Mouse (Mus musculus): ENCODE results near the gene Cstf2t. TPM values are rescaled to one million over a fixed set of nuclear protein-coding genes. Genes with fewer than 3 reads are reported as not detected.

Cstf2t gene
- total RNA-seq (2021), result 10 to 100 TPM; 13.6 to 17.7 TPM
- long read RNA-seq, experiment 1, full-length matches to known transcripts, result 9 of 9 reads
- long read RNA-seq, experiment 1, partial matches to known transcripts, result 0 of 9 reads
- long read RNA-seq, experiment 1, other reads (novel, unspliced or antisense), result 0 of 9 reads
- long read RNA-seq, experiment 2, full-length matches to known transcripts, result 15 of 15 reads
- long read RNA-seq, experiment 2, partial matches to known transcripts, result 0 of 15 reads
- long read RNA-seq, experiment 2, other reads (novel, unspliced or antisense), result 0 of 15 reads

DNA sequence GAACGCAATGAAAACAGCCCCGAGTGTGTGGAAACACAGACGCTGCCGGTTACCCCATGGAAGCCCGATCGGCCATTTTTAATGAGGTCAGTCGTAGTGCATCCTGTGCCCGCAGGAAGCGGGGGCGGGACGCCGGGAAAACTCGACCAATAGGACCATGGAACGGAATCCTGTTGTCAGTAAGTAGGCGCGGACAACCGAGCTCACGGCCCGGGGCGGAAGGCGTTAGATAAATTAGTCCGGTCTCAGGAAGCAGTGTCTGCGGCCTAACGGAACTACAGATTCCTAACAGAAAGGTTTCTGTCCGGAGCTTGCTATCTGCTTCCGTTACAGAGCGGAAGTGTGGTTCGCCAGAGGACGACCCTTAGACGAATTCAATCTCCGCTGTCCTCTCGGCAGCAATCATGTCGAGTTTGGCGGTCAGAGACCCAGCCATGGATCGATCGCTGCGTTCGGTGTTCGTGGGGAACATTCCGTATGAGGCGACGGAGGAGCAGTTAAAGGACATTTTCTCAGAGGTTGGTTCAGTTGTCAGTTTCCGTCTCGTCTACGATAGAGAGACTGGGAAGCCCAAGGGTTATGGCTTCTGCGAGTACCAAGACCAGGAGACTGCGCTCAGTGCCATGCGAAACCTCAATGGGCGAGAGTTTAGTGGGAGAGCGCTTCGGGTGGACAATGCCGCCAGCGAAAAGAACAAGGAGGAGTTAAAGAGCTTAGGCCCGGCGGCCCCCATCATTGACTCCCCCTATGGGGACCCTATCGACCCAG, at the start of gene Cstf2t:
Gene Cstf2t (plus strand): TSS at position 176 of the 768 bp plus-strand sequence.
- DNase-seq, result peak; percentile 98 to 100
- intact Hi-C loops (cut with DNase I), result no loop called here

DNA sequence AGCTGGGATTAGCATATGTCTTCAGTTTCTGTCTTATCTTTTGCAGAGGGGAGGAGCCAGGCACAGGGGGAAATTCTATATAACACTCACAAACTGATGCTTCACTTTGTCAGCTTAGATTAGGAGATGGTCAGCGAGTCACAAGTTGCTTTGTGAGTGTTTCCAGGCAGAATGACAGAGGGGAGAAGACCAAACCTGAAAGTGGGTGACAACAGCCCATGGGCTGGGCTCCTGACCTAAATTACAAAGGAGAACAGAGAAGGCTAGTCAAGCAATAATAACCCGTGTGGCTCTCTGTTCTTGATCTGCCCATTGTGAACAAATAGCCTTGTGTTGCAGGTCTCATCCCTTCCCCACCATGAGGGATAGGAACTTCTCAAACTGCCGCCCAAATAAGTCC, 43.7 kb upstream of the Cstf2t start:
- intact Hi-C loops (cut with DNase I), result no loop called here
- no peak for DNase-seq

DNA sequence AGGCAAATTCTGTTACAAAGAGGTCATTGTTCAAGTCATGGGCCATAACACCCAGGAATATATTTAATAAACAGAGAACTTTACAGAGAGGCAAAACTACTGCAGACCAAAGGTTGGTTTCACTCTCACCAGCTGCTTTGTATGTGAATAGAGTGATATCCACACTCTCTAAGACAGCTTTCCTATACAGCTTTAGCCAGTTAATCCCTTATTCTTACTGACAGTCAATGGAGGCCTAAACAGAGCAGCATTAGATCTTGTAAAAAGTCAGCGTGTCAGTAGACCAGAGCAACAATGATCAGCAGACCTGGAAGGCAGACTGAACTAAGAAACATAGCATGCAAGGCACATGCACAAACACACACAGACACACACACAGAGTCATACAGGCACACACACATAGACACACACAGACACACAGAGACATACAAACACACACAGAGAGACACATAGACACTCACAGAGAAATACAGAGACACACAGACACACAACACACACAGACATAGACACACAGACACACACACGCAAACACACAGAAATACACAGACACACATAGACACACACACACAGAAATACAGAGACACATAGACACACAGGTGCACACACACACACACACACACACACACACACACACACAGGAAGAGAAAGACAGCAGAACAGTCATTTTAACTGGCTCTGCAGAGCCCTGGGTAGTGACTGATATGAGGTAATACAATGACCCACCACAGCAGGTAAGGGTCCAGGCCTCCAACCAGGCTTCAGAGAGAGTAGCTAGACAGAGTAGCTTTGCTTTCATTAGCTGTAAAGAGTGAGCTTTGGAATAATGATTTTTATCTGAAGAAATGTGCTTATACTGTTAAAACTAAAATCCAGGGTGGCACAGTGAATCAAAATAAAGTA, 41.4 kb upstream of the Cstf2t start:
- intact Hi-C loops (cut with DNase I), result no loop called here

DNA sequence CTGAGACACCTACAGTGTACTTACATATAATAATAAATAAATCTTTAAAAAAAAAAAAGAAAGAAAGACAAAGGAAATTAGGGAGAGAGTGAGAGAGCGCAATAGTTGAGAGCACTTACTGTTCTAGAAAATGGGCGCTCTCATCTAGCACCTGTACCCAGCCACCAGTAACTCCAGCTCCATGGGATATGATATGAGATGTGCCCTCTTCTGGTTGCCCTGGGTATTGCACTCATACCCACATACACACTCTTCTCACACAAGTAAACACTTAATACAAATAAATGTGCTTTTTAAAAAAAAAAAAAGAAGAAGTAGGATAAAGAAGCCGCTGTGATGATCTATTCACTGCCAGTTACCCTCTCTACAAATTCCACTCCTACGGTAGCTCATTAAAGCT, 36.0 kb upstream of the Cstf2t start:
- intact Hi-C loops (cut with DNase I), result no loop called here
- no peak for DNase-seq

More for the DNA sequence above, 41.4 kb upstream of the Cstf2t start:
- DNase-seq, result no peak

DNA sequence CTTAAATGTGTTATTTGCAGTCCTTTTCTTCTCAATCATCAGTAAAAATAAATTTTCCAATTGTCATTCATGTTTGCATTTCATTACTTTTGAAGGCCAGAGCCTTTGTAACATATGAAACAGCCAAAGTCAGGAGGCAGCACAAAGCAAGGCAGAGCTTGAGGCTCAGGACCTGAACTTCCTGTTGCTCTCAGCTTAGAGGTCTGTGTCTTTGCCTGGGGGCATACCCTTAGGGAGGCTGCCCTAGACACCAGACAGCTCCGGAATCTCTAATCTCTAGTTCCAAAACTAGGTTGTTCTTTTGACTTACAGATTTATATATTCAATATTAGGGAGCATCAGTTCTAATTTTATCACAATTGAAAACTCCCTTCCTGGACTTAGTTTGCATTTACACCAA, 17.9 kb upstream of the Cstf2t start:
- no peak for DNase-seq
- intact Hi-C loops (cut with DNase I), result no loop called here

DNA sequence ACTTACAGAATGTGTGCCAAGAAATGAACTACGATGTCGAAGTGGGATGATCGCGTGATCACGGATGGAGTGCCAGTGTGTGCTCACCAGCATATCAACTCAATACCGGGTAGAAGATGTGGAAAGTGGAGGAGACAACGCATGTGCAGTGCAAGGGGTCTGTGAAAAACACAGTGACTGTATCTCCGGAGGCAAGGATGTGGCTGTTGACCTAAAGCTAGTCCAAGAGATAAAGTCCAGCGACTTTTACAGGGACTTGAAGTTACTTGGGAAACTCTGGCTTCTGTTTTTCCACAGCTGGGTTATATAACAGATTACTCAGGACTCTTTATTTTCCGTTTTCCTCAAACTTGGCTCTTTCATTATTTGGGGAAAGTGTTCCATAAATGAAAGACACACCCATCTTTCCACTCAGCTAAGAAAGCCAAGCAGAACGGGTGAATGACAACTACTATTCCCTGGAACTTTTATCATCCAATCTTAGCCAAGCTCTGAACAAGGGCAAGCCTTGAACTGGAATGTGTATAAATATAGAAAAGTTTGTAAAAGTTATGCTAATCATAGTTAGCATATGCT, 17.3 kb upstream of the Cstf2t start:
- intact Hi-C loops (cut with DNase I), result no loop called here
- DNase-seq, result no peak

DNA sequence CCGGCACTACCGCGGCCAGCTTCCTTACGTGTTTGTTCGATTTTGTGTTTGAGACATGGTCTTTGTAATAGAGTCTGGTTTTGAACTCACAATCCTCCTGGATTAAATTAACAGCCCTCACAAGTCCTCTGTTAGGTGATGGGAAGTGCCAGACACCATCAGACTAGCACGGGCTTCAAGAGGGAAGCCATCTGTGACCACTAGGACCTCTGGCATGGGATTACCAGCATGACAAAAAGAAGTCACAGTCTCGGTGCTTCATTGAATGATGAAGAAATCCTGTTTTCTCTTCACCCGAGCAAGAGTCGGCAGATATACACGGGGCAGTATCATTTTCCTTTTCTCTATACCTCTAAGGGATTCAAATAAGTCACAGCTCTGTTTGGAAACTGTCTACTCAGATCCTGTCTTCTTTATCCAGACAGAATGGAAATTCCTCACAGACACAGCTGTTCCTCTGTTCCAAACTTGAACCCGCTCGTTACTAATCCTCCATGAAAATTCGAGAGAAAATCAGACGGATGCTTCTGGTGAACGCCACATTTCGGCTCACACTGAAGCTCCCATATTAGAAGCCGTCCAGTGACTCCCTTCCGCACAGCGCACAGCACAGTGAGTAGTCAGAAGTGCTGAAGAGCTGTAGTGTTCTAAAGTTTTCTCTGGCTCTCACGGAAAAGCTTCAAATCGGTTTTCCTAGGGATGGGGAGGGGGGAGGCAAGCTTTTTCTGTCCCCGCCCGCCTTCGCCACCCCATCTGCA, 8.5 kb upstream of the Cstf2t start:
- intact Hi-C loops (cut with DNase I), result no loop called here

DNA sequence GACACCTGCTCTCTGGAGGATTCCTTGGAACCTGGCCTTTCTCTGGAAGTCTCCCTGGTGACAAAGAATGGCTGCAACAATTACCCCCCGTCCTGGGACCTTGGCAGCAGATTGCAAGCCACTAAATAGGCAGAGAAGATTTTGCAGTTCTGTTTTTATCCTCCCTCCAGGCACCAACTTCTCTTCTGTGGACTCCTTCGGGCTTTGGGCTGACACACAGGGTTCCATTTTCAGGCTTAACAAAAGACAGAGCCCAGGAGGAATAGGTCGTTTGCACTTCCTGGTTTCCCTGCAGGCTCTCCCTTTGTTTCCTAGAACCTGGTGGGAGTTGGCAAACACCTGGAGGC, 7.9 kb upstream of the Cstf2t start:
- intact Hi-C loops (cut with DNase I), result no loop called here
- DNase-seq, result no peak

More for the DNA sequence above, 8.5 kb upstream of the Cstf2t start:
- DNase-seq, result no peak

DNA sequence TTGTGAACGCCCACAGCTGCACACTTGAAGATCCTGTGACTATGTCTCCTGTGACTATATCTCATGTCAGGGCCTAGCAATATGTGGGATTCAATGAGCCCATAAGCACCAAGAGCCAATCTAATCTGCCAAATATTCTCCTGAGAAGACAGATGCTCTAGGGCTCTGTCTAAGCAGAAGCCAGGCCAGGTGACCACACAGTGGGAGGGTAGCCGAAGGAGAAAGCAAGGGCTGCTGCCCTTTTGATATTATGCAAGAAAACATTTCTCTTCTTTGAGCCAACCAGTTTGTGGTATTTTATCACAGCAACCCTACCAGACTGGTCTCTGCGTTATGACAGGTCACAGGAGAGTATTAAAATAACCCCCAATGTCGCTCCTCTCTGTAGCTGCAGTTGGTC, 6.5 kb upstream of the Cstf2t start:
- no peak for DNase-seq
- intact Hi-C loops (cut with DNase I), result no loop called here

DNA sequence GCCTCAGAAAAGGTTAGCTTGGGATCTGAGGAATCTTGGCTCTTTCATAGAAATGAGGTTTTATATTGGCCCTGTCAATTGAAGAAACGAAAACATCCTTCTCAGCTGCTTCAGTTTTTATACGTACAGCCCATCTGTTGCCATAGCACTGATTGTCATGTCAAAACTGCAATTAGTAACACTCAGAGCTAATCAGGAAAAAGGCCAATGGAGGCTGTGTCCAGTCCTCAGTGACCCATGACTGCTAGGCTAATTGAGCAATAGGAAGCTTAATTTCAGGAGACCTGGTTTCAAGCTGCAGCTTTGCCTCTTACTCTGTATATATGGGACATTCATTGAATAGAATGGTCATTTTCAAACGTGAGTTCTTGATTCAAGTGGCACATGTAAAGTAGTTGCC, 4.4 kb upstream of the Cstf2t start:
- DNase-seq, result no peak
- intact Hi-C loops (cut with DNase I), result no loop called here

DNA sequence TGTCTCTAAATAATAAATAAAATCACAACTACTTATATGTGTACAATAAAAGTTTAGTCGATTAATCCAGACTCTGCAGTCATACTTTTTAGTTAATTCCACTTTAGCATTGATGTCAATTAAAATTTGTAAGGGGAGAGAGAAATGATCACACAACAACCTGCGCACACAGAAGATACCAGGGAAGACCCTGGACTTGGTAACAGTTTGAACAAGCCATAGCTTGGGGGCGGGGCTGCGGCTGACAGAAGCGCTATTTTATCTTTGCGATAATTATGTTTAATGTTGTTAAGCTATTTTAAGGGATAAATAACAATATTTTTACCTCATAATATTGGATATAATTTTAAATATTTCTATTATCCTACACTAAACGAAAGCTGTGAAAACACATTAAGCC, 411 bp upstream of the Cstf2t start:
- intact Hi-C loops (cut with DNase I), result no loop called here
- no peak for DNase-seq

DNA sequence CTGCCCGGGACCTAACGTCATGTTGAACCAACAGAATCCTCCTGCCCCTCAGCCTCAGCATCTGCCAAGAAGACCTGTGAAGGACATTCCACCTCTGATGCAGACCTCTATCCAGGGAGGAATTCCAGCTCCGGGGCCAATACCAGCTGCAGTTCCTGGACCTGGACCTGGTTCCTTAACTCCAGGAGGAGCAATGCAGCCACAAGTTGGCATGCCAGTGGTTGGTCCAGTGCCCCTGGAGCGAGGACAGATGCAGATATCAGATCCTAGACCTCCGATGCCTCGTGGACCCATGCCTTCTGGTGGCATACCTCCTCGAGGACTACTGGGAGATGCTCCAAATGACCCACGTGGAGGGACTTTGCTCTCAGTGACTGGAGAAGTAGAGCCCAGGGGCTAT, 1.1 kb downstream of the Cstf2t start:
- intact Hi-C loops (cut with DNase I), result no loop called here
- no peak for DNase-seq

DNA sequence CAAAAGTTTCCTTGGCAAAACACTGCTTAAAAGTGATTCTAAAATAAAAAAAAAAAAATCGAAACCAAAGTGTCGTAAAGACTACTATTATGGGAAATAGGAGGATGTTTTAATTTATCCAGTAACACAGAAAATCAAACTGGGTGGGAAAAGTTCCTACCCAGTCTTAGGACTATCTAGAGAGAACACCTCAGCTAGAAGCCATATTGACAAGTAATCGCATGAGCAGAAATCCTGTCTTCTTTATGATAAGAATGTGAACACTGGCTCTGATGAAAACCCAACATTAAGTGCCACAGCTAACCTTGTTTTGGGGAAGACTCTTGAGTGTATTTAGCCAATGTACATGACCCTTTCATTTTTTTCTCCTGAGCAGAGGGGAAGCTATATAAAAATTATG, 15.2 kb downstream of the Cstf2t start:
- no peak for DNase-seq
- intact Hi-C loops (cut with DNase I), result no loop called here

DNA sequence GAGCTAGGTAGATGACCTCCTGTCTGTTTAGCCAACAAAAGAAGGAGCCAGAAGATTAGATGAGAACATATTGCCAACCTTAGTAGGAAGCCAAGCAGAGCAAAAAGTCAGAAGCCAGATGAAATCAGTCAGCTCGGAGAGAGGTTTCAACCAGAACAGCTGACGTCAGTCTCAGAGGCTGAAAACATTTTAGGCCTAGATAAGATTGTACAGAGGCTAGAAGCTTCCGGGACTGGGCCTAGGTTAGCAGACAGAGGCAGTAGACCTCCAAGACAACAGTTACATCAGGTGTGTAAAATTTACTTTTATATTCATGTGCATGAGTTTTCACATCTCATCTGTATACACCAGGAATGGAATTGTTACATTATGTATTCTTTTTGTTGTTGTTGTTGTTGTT, 16.7 kb downstream of the Cstf2t start:
- intact Hi-C loops (cut with DNase I), result no loop called here
- DNase-seq, result no peak

DNA sequence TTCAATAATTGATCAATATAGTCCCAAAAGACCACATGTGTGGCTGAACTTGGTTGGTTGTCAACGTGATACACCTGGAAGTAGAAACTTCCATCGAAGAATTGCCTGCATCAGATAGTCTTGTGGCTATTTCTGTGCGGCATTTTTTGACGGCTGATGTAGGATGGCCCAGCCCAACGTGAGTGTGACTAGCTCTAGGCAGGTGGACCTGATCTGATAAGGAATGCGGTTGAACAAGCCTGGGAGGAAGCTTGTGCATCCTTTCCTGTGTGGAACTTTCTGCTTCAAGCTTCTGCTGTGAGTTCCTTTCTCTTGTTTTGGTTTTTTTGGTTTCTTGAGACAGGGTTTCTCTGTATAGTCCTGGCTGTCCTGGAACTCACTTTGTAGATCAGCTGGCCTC, 22.1 kb downstream of the Cstf2t start:
- intact Hi-C loops (cut with DNase I), result no loop called here
- DNase-seq, result no peak

DNA sequence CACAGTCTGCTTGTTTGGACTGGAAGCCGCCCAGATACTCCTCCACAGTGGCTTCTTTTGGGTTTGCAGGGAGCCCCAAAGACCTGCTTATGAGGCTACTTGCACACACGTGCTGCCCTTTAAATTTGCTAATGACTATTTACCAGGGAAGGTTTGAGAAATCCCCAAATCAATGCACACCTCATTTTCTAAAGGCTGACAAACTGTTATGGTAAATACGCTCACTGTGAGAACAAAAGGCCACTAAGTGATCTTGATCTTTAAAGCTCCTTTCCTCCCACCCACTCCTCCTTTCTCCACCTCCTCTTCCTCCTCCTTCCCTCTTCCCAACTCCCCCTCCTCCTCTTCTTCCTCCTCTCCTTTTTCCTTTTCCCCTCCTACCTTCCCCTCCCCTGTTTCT, 23.4 kb downstream of the Cstf2t start:
- no peak for DNase-seq
- intact Hi-C loops (cut with DNase I), result no loop called here

DNA sequence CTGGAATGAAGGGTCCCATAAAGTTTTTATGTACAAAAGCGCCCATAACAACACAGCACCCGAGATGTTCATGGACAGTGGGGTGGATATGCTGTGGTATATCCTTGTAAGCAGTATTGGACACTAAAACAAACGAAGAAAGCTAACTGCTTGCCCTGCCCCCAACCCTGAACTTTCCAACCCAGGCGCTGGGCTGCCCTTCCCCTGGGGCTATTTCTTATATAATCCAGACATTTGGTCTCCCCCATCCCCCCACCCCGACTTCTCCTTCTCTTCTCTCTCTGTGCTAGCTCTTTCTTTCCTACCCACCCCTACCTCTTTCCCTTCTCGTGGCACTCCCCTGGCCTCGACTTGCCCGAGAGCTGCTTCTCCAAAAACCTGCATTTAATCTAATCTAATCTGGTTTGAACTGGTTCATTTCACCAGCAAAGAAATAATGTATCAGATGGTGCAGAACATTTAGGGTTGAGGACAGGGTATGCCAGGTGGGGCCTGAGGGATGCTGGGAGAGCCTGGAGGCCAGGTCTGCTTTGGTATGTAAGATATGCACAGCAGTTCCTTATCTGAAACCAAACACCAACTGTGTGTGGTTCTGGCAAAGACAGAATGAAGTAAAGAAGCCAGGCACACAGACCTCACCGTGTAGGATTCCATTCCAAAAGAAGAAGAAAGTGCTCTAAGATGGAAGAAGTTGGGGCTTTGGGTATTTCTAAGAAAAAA, 24.4 kb downstream of the Cstf2t start:
- intact Hi-C loops (cut with DNase I), result no loop called here
- no peak for DNase-seq

DNA sequence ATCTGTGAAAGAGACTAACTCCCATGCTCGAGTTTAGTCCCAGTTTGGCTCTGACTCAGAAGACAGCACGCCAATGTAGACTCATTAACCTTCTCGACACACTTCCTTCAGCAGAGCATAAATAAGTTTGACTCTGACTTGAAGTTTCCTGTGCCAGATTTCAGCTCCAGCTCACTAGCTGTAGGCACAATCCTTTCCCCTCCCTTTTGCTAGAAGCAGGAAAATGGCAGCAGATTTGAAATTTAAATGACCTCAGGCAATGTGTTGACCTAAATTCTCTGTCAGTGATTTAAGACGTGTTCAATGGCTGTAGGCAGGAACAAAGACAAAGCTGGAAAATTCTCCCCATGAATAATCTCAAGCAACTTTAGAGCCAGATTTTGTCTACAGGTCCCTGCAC, 32.1 kb downstream of the Cstf2t start:
- intact Hi-C loops (cut with DNase I), result no loop called here
- no peak for DNase-seq

DNA sequence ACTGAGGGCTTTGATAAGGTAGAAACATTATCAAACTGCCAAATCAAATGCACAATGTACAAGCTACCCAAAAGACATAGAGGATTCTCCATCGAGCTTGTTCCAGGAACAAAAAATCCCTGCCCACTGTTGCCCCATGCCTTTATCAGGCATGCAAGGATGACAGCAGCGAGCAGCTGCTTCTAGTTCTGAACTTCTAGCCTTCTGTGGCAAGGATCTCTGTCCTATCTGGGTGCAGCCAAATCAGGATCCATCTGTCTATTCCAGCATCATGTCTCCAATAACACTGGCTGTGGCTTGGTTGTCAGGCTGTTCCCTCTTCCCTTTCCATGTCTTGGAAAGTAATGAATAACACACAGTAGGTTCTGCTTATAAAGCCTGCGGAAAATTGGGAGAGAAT, 42.0 kb downstream of the Cstf2t start:
- intact Hi-C loops (cut with DNase I), result no loop called here
- no peak for DNase-seq

DNA sequence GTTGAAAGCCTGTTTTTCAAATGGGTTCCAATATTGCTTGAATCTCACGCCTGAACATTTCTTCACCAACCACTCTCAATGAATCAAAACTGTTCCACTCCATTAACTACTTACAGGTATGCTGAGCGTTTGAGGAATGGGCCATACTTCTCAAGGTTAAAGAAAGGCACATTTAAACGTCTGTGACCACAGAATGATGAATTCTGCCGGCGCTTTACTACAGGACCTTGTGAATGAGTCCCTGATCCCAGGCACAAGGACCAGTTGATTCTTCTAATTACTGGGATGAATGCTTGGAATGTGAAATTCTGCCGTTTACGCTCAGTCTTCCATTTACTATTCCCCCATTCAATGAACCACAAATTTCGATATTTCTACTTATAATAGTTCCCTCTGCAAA, 50.0 kb downstream of the Cstf2t start:
- intact Hi-C loops (cut with DNase I), result no loop called here
- no peak for DNase-seq
